Mouse (Mus musculus) granulocyte monocyte progenitor cell, adult 5-6 weeks (primary cell): ENCODE results near the gene Vmn1r157. TPM values are rescaled to one million over a fixed set of nuclear protein-coding genes. Genes with fewer than 3 reads are reported as not detected.
"Not testable (repeated sequence)": the region's sequence is repeated elsewhere in the genome, so short reads cannot be mapped to it uniquely, and the experiment has no call there.

Source experiments
- ATAC-seq: replicated peaks from 2 replicates; pipeline ENCODE4 v1.8.0; 2016; ENCODE audit warnings: mild to moderate bottlenecking, moderate TSS enrichment, inconsistent platforms; ENCODE audit not compliant: poor library complexity, severe bottlenecking
- total RNA-seq, 2 experiments: library from RNA; stranded (forward) in 1 of 2; stranded (reverse) in 1 of 2; fragments of 200-712, 200-1000 nt in 1 of 2; fragments of >200 nt in 1 of 2; fragmentation: Nextera tagmentation in 1 of 2; gene quantifications; 2 replicates each; pipeline ENCODE4 v1.2.3; 2014 to 2017

Vmn1r157 gene
- total RNA-seq (2014; fragmentation: Nextera tagmentation), result not detected in 2 replicates
- total RNA-seq (2017), result not detected in 2 replicates

GRCm38 (mm10) chr7:22761397-22761796 is at the start of gene Vmn1r157:
Gene Vmn1r157 (plus strand): TSS chr7:22761697.
- not testable (repeated sequence) for ATAC-seq

GRCm38 (mm10) chr7:22719610-22720009 is 41.9 kb upstream of the Vmn1r157 start, which contains the start of gene Gm4567:
Gene Gm4567 (minus strand): TSS chr7:22719710.
- not testable (repeated sequence) for ATAC-seq

- ATAC-seq, result not testable (repeated sequence)
These were observed 14.5 kb downstream of the Vmn1r157 start for GRCm38 (mm10) chr7:22775981-22776380.

- not testable (repeated sequence) for ATAC-seq
These were observed 29.2 kb downstream of the Vmn1r157 start, which contains the start of gene Vmn1r158 for GRCm38 (mm10) chr7:22790682-22791081. Gene Vmn1r158 (minus strand): TSS chr7:22790782.

Other genes with a start within 250 kb of the Vmn1r157 start
- gene Vmn1r152, start 238.7 kb upstream of the Vmn1r157 start, total RNA-seq (2014; fragmentation: Nextera tagmentation), result not detected in 2 replicates
- not detected in 2 replicates for gene Vmn1r152, start 238.7 kb upstream of the Vmn1r157 start, total RNA-seq (2017)
- gene Gm8677, start 226.8 kb upstream of the Vmn1r157 start, total RNA-seq (2014; fragmentation: Nextera tagmentation), result not detected in 2 replicates
- gene Gm8677, start 226.8 kb upstream of the Vmn1r157 start, total RNA-seq (2017), result not detected in 2 replicates
- gene Gm4201, start 196.4 kb upstream of the Vmn1r157 start, total RNA-seq (2014; fragmentation: Nextera tagmentation), result not detected in 2 replicates
- gene Gm4201, start 196.4 kb upstream of the Vmn1r157 start, total RNA-seq (2017), result not detected in 2 replicates
- not detected in 2 replicates for gene Gm4565, start 173.6 kb upstream of the Vmn1r157 start, total RNA-seq (2014; fragmentation: Nextera tagmentation)
- not detected in 2 replicates for gene Gm4565, start 173.6 kb upstream of the Vmn1r157 start, total RNA-seq (2017)
- gene Vmn1r155, start 103.7 kb upstream of the Vmn1r157 start, total RNA-seq (2014; fragmentation: Nextera tagmentation), result not detected in 2 replicates
- not detected in 2 replicates for gene Vmn1r155, start 103.7 kb upstream of the Vmn1r157 start, total RNA-seq (2017)
- not detected in 2 replicates for gene Gm8693, start 69.4 kb upstream of the Vmn1r157 start, total RNA-seq (2014; fragmentation: Nextera tagmentation)
- gene Gm8693, start 69.4 kb upstream of the Vmn1r157 start, total RNA-seq (2017), result not detected in 2 replicates
- not detected in 2 replicates for gene Gm4567, start 42.0 kb upstream of the Vmn1r157 start, total RNA-seq (2014; fragmentation: Nextera tagmentation)
- gene Gm4567, start 42.0 kb upstream of the Vmn1r157 start, total RNA-seq (2017), result not detected in 2 replicates
- not detected in 2 replicates for gene Vmn1r158, start 29.1 kb downstream of the Vmn1r157 start, total RNA-seq (2014; fragmentation: Nextera tagmentation)
- gene Vmn1r158, start 29.1 kb downstream of the Vmn1r157 start, total RNA-seq (2017), result not detected in 2 replicates
- gene Vmn1r159, start 81.9 kb downstream of the Vmn1r157 start, total RNA-seq (2014; fragmentation: Nextera tagmentation), result not detected in 2 replicates
- not detected in 2 replicates for gene Vmn1r159, start 81.9 kb downstream of the Vmn1r157 start, total RNA-seq (2017)
- gene Vmn1r160, start 109.5 kb downstream of the Vmn1r157 start, total RNA-seq (2014; fragmentation: Nextera tagmentation), result not detected in 2 replicates
- not detected in 2 replicates for gene Vmn1r160, start 109.5 kb downstream of the Vmn1r157 start, total RNA-seq (2017)
- gene Gm4214, start 223.0 kb downstream of the Vmn1r157 start, total RNA-seq (2014; fragmentation: Nextera tagmentation), result not detected in 2 replicates
- not detected in 2 replicates for gene Gm4214, start 223.0 kb downstream of the Vmn1r157 start, total RNA-seq (2017)